Mouse (Mus musculus): ENCODE results near the gene Ear10. TPM values are rescaled to one million over a fixed set of nuclear protein-coding genes. Genes with fewer than 3 reads are reported as not detected.
"Not testable (repeated sequence)": the region's sequence is repeated elsewhere in the genome, so short reads cannot be mapped to it uniquely, and the experiment has no call there.

Gene Ear10
- polyA plus RNA-seq (2012; rRNA removed), result not detected in 2 replicates

- not testable (repeated sequence) for DNase-seq (ENCODE audit: low read depth)
Observed at GRCm38 (mm10) chr14:43923459-43923858, at the start of gene Ear10. Gene Ear10, minus strand, starts transcription at chr14:43923559.

DNA sequence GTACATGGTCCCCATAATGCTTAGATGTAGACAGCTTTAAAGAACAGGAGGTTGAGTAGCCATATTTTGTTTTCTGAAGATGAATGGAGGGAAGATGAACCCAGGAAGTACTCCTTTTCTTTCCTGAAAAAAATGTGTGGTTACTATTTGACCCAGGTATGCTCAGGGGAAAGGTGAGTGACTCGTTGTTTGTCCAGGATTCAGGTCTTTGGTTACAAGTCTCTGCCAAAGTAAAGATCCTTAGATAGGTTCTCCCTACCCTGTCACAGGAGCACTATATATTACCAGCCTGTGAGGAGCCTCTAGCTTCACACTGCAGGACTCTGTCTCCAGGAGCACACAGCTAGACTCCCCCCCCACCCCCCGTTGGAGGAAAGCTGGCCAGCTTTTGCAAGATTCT lies 33.4 kb upstream of the Ear10 start, which contains the start of gene Ang5:
Gene Ang5 (plus strand): TSS at position 301 of the 400 bp plus-strand sequence.
- DNase-seq (ENCODE audit: low read depth), result not testable (repeated sequence)

- not testable (repeated sequence) for DNase-seq (ENCODE audit: low read depth)
Observed at GRCm38 (mm10) chr14:43955074-43955473, 31.7 kb upstream of the Ear10 start.

DNA sequence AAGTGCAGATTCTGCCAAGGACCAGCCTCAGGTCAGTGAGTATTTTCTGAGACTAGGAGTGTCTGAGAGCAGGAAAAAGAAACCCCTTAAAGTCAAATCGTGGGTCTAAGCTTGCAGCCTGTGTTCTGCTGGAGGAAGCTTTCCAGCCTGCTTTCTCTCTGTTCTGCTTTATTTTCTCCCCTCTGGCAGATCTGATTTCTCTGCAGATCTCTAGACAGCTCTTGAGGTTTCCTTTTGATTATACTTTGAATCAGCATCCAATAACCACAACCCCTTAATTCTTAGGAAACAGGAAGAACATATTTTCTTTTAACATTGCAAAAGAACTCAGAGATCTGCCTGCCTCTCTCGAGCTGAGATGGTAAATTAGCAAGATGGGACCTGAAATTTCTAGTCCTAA lies 30.0 kb upstream of the Ear10 start:
- DNase-seq (ENCODE audit: low read depth), result not testable (repeated sequence)

- DNase-seq (ENCODE audit: low read depth), result not testable (repeated sequence)
Observed at GRCm38 (mm10) chr14:43933399-43933798, 10.0 kb upstream of the Ear10 start.

GRCm38 (mm10) chr14:43932991-43933390 lies 9.6 kb upstream of the Ear10 start:
- TF ChIP-seq CTCF (IDR thresholded peaks at IDR 0.05; ENCODE audit: borderline replicate concordance, extremely low read depth, insufficient read depth, insufficient read length), result peak; percentile 55; the same call in 1 of the 2 replicates

DNA sequence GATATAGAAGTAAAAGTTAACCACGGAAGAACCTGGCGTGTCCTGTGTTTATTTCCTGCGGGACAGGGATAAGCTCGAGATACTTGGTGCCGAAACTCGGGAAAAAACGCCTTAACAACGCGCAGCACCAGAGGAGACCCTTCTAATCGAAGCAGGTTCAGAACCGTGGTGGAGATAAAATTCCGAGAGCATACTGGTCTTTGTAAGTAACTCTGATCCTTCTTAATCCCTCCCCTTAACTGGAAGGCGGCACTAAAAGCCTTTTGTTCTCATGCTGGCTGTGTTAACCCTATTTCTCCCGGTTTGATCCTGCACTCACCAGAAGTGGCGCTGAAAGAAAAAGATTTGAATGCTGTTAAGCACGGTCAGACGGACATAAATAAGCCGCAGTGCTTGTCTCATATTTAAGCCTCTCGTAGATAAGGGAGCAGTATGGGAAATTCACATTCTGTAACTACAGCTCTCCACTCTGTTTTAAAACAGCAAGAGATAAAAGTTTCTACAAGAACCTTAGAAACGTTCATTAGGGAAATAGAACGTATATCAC lies 2.1 kb upstream of the Ear10 start:
- DNase-seq (ENCODE audit: low read depth), result peak; percentile 79

More at GRCm38 (mm10) chr14:43932991-43933390, 9.6 kb upstream of the Ear10 start:
- peak; percentile 49 for DNase-seq (ENCODE audit: low read depth)

DNA sequence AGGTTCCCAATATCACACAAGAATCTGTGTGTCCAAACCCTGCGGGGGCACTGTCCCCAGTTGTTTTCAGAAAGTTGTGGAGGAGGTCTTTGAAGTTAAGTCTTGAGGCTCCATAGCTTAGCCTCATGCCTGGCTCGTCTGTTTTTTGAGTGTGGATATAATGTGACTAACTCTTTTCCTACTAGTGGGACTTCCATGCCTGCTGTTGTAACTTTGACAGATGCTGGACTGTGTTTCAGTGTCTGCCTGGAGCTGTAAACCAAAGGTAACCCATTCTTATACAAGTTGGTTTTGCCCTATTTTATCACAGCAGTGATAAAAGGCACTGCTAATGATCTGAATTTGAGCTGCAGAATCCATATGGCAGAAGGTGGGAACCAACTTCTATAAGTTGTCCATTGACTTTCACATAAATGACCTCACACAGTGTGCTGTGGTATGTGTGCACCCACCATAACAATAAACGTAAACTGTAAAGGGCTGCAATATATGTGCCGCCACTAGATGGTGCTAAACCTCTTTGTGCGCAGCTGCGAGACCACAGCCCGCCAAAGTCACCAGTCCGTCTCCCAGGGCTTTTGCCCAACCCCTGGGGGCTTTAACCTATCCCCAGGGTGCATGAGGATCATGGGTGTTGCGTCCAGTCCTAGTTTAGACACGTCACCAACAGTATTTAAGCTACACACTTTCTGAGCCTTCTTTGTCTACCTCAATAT lies 1.5 kb upstream of the Ear10 start, which contains the start of gene Gm8113:
Gene Gm8113 (plus strand): TSS at position 703 of the 716 bp plus-strand sequence.
- peak; percentile 73 for TF ChIP-seq CTCF (IDR thresholded peaks at IDR 0.05; ENCODE audit: borderline replicate concordance, extremely low read depth, insufficient read depth, insufficient read length)

DNA sequence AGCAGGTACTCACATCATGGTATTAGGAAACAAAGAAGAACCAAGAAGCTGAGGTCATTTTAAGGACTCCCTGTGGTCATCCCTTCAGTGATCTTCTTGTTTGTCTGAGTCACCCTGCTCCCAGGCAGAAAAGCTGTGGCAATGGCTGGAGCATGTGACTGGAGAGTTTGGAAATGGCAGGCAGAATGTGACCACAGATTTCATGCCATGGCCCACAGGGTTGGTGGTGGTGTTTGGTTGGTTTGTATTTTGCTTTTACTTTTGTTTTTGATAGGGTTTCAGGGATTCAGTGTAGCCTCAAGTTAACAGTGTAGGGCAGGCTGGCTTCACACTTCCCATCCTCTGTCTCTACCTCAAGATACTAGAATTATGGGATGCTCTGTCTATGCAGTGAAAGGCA lies 5.1 kb downstream of the Ear10 start:
- not testable (repeated sequence) for DNase-seq (ENCODE audit: low read depth)

More for the DNA sequence above, 1.5 kb upstream of the Ear10 start, which contains the start of gene Gm8113:
- peak; percentile 87 for DNase-seq (ENCODE audit: low read depth)

DNA sequence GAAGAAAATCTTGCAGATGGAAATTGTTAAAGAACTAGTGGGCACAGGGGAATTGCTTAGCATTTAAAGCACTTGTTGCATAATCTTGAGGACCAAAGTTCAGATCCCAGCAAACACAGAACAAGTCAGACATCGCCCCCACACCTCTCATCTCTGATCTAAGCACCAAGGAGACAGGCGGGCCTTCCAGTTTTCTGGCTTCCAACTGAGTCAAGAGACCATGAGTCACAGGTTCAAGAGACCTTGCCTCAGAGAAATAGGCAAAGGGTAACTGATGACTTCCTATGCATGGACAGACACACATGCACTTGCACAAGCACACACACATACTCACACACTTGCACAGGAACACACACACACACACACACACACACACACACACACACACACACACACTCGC lies 24.8 kb downstream of the Ear10 start:
- DNase-seq (ENCODE audit: low read depth), result not testable (repeated sequence)

- not testable (repeated sequence) for DNase-seq (ENCODE audit: low read depth)
Observed at GRCm38 (mm10) chr14:43895357-43895756, 28.0 kb downstream of the Ear10 start.

- not testable (repeated sequence) for DNase-seq (ENCODE audit: low read depth)
Observed at GRCm38 (mm10) chr14:43891288-43891687, 32.1 kb downstream of the Ear10 start.

- DNase-seq (ENCODE audit: low read depth), result not testable (repeated sequence)
Observed at GRCm38 (mm10) chr14:43886235-43886634, 37.1 kb downstream of the Ear10 start.

DNA sequence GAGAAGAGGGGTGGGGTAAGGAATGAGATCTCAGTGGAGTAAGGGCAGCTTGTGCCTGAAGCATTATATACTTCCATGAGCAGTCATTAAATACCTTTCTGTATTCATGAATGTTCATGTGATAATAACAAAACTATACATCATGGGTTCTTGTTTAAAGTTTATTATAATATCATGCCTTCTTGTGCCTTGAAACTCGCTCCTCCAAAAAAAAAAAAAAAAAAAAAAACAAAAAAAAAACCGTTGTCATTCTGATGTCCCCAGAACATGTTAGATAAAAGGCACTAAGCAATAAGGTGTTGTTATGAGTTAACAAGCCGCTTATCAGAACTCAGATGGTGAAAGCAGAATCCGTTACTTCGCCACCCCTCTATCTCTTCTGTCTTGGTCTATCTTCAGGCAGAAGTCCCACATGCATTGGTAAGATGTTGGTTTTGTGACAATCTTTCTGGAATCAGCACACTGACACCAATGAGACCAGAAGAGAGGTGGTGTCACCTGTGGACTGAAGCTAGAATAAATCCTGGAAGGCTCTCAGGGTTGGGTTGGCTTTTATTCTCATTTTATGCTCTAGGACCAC lies 43.3 kb downstream of the Ear10 start:
- not testable (repeated sequence) for DNase-seq (ENCODE audit: low read depth)

- DNase-seq (ENCODE audit: low read depth), result not testable (repeated sequence)
Observed at GRCm38 (mm10) chr14:43877789-43878188, 45.6 kb downstream of the Ear10 start.

- not testable (repeated sequence) for DNase-seq (ENCODE audit: low read depth)
Observed at GRCm38 (mm10) chr14:43875417-43875816, 47.9 kb downstream of the Ear10 start, which contains the start of gene Ear1. Gene Ear1, minus strand, starts transcription at chr14:43875517.

DNA sequence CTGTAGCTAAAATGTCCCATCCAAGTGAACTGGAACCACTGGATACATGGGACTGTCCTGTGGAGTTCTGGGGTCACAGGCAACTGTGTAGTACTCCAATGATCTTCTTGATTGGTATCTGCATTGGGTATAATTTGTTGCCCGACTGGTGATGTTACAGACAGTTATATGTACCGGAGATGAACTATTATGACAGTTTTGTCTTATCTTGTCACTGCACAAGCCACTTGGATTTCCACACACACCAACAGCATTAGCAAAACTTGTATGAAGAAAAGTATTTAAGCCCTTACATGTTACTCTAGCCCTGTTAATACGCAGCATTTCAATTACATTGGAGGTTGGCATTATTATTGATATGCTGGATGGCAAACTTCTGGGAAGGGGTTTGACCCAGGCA lies 48.5 kb downstream of the Ear10 start:
- DNase-seq (ENCODE audit: low read depth), result not testable (repeated sequence)
